Mouse (Mus musculus) hindbrain, embryonic 10.5 days (tissue): Measurements from ENCODE around the gene Stxbp4. TPM values are rescaled to one million over a fixed set of nuclear protein-coding genes. Genes with fewer than 3 reads are reported as not detected.
A peak's percentile ranks its signal among the peaks of the same experiment; 100 is the strongest.

Experiments used
- DNase-seq: peaks from one replicate; pipeline ENCODE4 v3.0.0-alpha.2; 2017; ENCODE audit warnings: low spot score
- H3K27ac ChIP-seq: fragments of 300-500 bp; sonication (generic); 2 replicates; pipeline ENCODE4 v1.5.1; 2016; ENCODE audit warnings: mild to moderate bottlenecking, moderate library complexity
- H3K27me3 ChIP-seq: fragments of 300-500 bp; sonication (generic); 2 replicates; pipeline ENCODE4 v1.6.1; 2016; ENCODE audit warnings: mild to moderate bottlenecking; ENCODE audit not compliant: poor library complexity, insufficient read depth, severe bottlenecking
- H3K36me3 ChIP-seq: fragments of 300-500 bp; sonication (generic); 2 replicates; pipeline ENCODE4 v1.6.1; 2016; ENCODE audit warnings: mild to moderate bottlenecking, moderate library complexity
- H3K4me1 ChIP-seq: fragments of 300-500 bp; sonication (generic); replicated peaks from 2 replicates; pipeline ENCODE4 v1.6.1; 2016; ENCODE audit warnings: mild to moderate bottlenecking
- H3K4me3 ChIP-seq: fragments of 300-500 bp; sonication (generic); 2 replicates; pipeline ENCODE4 v1.5.1; 2016; ENCODE audit warnings: mild to moderate bottlenecking, moderate library complexity
- H3K9me3 ChIP-seq: fragments of 300-500 bp; sonication (generic); 2 replicates; pipeline ENCODE4 v1.6.1; 2016; ENCODE audit warnings: mild to moderate bottlenecking, moderate library complexity
- WGBS: fragments of 180-500 bp; shearing (Covaris S2); methylation state at CpG from one replicate; pipeline ENCODE4 v1.1.7; 2016; 5-methylcytosine and 5-hydroxymethylcytosine counted together
- polyA plus RNA-seq: library from polyadenylated mRNA; unstranded; fragments of >200 nt; fragmentation: Nextera tagmentation; extraction: Ambion mirVana; gene quantifications from 2 replicates; pipeline ENCODE4 v1.2.1, GENCODE M21; 2016

Stxbp4 gene
- 33.8 and 36.1 TPM in 2 replicates for polyA plus RNA-seq

DNA sequence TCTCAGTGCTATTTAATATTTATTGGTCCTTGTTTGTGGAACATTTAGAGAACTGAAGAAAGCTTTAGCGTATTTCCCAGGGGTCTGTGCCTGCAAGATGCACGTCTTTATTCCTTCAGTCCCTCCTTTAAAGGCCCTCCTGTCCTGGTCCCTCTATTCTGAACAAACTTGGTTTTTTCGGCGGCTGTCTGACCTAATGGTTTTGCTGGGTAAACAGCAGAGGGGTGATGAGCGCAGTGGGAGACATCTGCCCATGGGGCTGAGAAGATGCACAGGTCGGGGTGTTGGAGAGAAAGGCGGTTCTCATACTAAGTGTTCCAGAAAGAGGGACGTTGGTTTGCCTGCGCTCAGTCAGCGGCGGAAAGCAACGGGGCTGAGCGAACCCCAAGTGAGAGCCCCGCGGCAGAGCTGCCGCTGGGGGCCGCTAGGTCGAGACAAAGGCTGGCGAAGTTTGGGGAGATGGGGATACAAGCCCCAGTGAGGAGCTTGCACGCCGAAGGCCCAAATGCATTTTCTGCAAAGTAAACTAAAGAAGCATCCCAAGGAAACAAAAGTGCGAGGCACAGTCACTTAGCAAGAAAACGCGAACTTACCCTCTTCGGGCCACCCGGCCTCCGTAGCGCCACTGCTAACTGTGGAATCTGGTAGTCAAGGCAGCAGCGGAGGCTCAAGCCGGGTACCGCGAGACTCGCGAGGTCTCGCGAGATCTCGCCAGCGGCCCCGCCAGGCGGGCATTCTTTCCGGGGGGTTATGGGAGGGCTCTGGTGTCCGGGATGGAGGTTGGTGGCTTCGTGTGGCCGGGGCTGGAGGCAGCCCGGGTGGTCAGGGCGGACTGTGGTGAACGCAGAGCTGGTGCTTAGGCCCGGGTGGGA is at the start of gene Stxbp4, which contains the start of gene Cox11:
TSS of gene Stxbp4 (minus strand) at position 645 of the 872 bp plus-strand sequence.
TSS of gene Cox11 (plus strand) at position 734 of the 872 bp plus-strand sequence.
- H3K9me3 ChIP-seq = no peaks in the 10 kb centered on the region
- H3K4me3 ChIP-seq = peak within 1 kb of the TSS; percentile 99
- no peaks in the 10 kb centered on the region for H3K27me3 ChIP-seq
- peaks cover 24% of the 10 kb centered on the region for H3K36me3 ChIP-seq
- peak within 1 kb of the TSS; percentile 98 for H3K27ac ChIP-seq
- peaks cover 26% of the 10 kb centered on the region for H3K4me1 ChIP-seq
- DNase-seq = peak; percentile 96
- under 1% methylated on average over 48 of the region's 48 CpGs for WGBS

DNA sequence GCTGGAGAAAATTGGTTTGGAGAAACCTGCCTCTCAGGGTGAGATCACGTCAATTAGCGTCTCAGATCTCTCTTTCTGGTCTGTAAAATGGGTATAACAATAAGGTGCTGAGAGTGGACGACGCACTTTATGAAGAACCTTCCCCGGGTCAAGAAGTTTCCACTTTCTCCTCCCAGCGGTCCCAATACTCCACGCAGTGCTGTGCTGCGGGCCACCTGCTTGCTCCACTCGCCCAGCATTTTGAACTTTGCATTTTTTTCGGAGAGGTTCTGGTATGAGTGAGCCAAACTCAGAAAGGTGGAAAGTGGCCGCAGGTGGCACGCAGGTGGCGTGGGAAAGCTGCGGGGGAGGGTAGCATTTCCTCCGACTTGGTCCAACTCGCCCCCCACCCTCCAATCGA is 49.2 kb upstream of the Stxbp4 start:
- no peaks in the 10 kb centered on the region for H3K9me3 ChIP-seq
- peak overlapping the region; percentile 86 for H3K27ac ChIP-seq
- peaks cover 22% of the 10 kb centered on the region; the same call in 1 of the 2 replicates for H3K27me3 ChIP-seq
- H3K4me1 ChIP-seq = peaks cover 33% of the 10 kb centered on the region; the same call in 1 of the 2 replicates
- H3K4me3 ChIP-seq = peak overlapping the region; percentile 74
- no peak for DNase-seq
- peaks cover 12% of the 10 kb centered on the region; the same call in 1 of the 2 replicates for H3K36me3 ChIP-seq
- WGBS = 1% methylated on average over 17 of the region's 17 CpGs

DNA sequence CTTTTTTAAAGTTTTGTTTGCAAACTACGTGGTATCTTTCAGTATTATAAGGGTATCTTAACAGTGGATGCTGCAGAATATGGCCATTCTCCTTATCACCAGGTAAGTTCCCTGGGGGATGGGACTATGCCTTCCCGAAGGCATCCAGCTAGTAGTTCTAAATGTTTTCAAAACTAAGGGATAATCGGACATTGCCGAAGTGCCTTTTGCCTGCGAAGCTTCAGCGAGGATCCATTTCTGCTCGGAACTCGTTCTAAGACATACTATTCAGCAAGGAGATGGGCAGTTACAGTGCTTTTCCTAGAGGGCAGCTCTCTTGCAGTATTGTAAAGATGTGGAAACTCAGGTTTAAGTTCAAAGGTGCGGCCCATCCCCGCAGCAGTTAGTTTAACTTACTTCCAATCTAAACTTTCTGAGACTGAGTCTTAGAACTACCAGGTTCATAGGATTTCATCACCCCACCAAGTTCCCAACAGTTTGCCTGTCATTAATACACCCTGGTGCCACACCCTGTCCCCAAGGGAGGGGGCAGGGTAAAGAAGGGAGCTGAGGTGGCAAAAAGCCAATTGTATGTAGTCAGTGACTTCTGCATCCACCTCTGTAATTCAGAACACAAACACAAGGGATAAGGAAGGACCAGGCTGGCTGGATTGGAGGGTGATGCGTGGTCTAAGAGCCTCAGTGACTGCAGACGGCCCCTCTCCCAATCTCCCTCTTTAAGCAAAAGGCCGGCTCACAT is 48.6 kb upstream of the Stxbp4 start:
- H3K4me1 ChIP-seq = peaks cover 33% of the 10 kb centered on the region; the same call in 1 of the 2 replicates
- H3K9me3 ChIP-seq = no peaks in the 10 kb centered on the region
- H3K36me3 ChIP-seq = peaks cover 12% of the 10 kb centered on the region; the same call in 1 of the 2 replicates
- H3K27me3 ChIP-seq = peaks cover 22% of the 10 kb centered on the region; the same call in 1 of the 2 replicates
- H3K4me3 ChIP-seq = peak overlapping the region; percentile 74
- WGBS = 72% methylated on average over 13 of the region's 13 CpGs
- peak overlapping the region; percentile 86 for H3K27ac ChIP-seq
- no peak for DNase-seq

DNA sequence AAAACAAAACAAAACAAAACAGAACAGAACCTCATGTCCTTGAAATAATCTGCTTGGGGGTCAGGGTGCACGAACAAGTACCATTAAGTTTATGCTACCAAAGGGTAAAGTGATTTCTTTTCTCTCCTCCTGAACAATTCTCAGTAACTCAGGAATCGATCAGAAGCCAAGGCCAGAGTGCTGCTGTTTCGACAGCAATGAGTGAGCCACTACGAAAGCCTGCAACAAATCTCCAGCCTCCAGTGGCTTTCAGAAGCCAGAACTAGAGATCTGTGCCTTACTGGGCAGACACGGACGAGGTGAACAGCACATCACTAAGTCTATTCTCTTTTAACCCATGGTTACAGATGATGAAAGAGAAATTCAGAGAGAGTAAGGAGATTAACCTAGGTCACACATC is 47.3 kb upstream of the Stxbp4 start:
- no peaks in the 10 kb centered on the region for H3K9me3 ChIP-seq
- H3K36me3 ChIP-seq = peaks cover 24% of the 10 kb centered on the region
- DNase-seq = no peak
- peaks cover 22% of the 10 kb centered on the region; the same call in 1 of the 2 replicates for H3K27me3 ChIP-seq
- no peak overlapping the region for H3K27ac ChIP-seq
- H3K4me1 ChIP-seq = peaks cover 21% of the 10 kb centered on the region; the same call in 1 of the 2 replicates
- no peak overlapping the region for H3K4me3 ChIP-seq
- 85% methylated on average over 6 of the region's 6 CpGs for WGBS

DNA sequence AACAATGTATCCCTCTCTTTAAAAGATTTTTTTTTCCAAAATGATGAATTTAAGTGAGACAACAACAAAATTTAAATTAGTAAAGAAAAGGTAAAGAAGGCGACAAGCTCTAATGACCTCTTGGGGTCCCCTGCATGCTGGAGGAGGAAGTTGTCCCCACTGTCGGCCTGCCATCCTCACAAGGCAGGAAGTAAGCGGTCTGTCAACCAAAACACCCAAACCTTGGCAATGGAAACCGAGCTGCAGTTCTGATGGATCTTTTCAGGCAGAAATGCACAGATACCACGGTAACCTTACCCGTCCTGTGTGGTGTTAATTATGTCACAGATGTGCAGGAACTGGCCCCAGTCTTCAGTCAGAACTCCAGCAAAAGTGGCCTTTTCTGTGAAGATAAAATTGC is 46.9 kb upstream of the Stxbp4 start:
- no peak overlapping the region for H3K27ac ChIP-seq
- H3K9me3 ChIP-seq = no peaks in the 10 kb centered on the region
- no peak overlapping the region for H3K4me3 ChIP-seq
- WGBS = 73% methylated on average over 6 of the region's 6 CpGs
- H3K27me3 ChIP-seq = peaks cover 22% of the 10 kb centered on the region; the same call in 1 of the 2 replicates
- no peak for DNase-seq
- H3K4me1 ChIP-seq = peaks cover 17% of the 10 kb centered on the region; the same call in 1 of the 2 replicates
- peaks cover 26% of the 10 kb centered on the region for H3K36me3 ChIP-seq

DNA sequence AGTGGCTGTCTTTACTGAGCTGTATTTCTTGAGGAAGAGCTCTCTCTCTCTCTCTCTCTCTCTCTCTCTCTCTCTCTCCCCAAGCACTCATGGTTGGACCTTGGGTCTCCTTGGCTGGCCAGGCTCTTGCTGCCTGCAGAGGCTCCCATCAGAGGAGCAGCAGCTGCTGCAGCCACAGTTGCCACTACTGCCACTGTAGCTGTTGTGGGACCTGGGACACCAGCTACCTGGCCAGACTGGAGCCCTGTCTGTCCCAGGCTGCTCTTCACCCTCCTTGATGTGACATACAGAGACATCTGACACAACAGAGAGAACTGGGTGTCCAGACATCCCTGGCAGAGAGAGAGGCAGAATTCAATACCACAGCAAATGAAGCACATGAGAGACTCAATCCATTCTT is 43.3 kb upstream of the Stxbp4 start:
- Histone ChIP-seq H3K4me1 (0 out of 2 replicates have a peak, but pooled peaks cover 5% of the 10 kb centered on the region), H3K9me3 (no peaks in the 10 kb centered on the region), H3K36me3 (peaks cover 28% of the 10 kb centered on the region), H3K27me3 (no peaks in the 10 kb centered on the region), H3K27ac (no peak overlapping the region), H3K4me3 (no peak overlapping the region)
- no peak for DNase-seq

DNA sequence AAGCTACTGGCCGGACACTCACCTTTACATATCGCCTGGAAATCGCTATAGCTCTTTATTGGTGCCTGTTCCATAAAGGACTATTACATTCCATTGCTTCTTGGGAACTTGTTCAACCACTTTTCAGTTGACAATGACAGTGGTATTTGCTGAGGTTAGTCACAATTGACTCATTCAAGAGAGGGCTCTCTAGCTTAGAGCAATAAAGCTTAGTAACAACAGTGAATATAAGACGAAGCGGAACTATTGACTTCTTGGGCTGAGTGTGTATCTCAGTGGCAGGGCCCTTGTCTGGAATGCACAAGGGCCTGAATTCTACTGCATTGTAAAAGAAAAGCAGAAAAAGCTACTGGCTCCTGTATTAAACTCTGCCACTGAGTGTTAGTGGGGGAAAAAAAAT is 40.7 kb upstream of the Stxbp4 start:
- Histone ChIP-seq H3K4me3 (no peak overlapping the region), H3K27me3 (no peaks in the 10 kb centered on the region), H3K27ac (no peak overlapping the region), H3K4me1 (0 out of 2 replicates have a peak, but pooled peaks cover 5% of the 10 kb centered on the region), H3K36me3 (peaks cover 26% of the 10 kb centered on the region), H3K9me3 (no peaks in the 10 kb centered on the region)
- 92% methylated on average over 5 of the region's 5 CpGs for WGBS
- DNase-seq = no peak

DNA sequence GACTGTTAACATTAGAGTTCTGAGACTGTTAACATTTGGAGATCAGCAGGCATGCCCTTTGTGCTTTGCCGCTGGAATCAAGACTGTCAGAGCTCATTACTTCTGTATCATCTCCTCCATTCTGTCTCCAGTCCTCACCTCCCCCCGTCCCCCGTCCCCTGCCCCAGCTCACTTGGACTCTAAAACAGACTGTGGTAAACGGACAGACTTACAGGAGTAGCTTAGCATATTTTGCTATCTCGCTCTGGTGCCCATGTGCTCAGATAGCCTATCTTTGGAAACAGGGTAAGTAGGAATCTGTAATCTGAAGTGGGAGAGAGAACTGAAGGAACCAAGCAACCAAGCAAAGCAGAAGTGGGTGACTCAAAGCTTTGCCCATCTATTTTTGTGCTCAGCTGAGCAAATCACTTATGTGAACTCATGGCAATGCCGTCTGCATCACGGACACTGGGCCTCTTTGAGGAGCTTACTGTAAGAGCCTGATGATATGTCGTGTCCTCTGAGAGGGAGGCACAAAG is 39.9 kb upstream of the Stxbp4 start:
- no peak for DNase-seq
- WGBS = 78% methylated on average over 8 of the region's 8 CpGs
- no peaks in the 10 kb centered on the region for H3K9me3 ChIP-seq
- no peaks in the 10 kb centered on the region for H3K27me3 ChIP-seq
- no peak overlapping the region for H3K27ac ChIP-seq
- no peak overlapping the region for H3K4me3 ChIP-seq
- 0 out of 2 replicates have a peak, but pooled peaks cover 5% of the 10 kb centered on the region for H3K4me1 ChIP-seq
- peaks cover 21% of the 10 kb centered on the region for H3K36me3 ChIP-seq

DNA sequence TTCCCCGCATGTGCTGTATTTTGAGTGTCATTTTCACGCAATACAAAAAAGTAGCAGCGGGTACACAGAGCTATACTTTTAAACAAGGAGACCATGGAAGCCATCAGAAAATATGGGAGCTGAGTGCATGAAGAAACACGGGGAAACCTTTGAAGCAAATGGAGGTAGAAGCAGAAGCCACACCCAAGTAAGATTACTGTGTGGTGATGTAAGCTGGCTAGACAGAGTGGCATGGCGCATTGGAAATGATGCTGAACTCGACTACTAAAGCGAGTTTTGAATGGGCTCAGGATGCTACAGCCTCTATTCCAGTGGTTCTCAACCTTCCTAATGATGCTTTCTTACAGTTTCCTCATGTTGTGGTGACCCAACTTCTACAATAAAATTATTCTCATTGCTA is 39.1 kb upstream of the Stxbp4 start:
- Histone ChIP-seq H3K4me3 (no peak overlapping the region), H3K36me3 (peaks cover 21% of the 10 kb centered on the region), H3K9me3 (no peaks in the 10 kb centered on the region), H3K4me1 (0 out of 2 replicates have a peak, but pooled peaks cover 5% of the 10 kb centered on the region), H3K27ac (no peak overlapping the region), H3K27me3 (no peaks in the 10 kb centered on the region)
- no peak for DNase-seq
- 92% methylated on average over 7 of the region's 7 CpGs for WGBS

DNA sequence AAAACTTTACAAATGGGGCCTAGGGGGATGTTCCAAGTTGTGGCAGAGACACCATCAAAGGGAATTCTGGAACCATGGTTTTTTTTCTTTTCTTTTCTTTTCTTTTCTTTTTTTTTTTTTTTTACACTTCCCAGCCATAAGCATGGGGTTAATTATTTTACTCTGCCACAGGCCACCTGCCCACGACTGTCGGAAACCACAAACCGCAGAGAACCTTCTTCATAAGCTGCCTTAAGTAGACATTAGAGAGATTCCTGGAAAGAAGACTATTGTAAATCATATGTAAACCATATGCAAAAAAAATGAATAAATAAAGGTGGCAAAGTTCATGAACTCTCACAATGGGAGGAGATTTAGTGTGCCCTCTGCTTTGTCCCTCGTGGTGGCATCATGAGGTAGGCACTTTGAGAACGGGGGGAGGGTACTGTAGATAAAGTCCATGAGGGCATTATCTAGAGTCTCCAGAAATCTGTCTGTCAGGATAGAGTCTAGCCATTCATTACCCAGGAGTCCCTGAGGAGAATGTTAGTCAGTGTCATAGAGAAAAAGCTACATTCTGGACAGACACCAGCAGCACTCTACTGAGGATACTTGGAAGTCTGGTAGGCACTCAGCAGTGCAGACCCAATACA is 37.7 kb upstream of the Stxbp4 start:
- Histone ChIP-seq H3K36me3 (peaks cover 14% of the 10 kb centered on the region), H3K9me3 (no peaks in the 10 kb centered on the region), H3K4me3 (no peak overlapping the region), H3K27ac (no peak overlapping the region), H3K27me3 (no peaks in the 10 kb centered on the region), H3K4me1 (0 out of 2 replicates have a peak, but pooled peaks cover 5% of the 10 kb centered on the region)
- DNase-seq = no peak
- WGBS = 88% methylated on average over 5 of the region's 5 CpGs

DNA sequence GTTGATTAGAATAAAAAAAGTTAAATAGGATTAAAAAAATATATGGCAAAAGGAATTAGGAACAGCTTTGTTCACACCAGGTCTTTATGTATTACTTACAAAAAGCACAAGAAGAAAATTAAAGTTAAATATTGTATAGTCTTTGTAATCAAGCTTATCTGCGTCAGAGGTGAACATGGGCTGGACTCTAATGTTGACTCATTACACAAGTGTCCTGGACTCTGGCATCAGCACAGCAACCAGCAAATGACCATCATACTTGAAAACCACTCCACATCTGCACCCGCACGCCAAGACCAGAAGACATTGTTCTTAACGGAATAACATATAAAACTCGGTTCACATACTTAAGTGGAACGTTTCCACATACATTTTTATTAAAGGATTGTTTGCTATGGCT is 29.4 kb upstream of the Stxbp4 start:
- Histone ChIP-seq H3K9me3 (no peaks in the 10 kb centered on the region), H3K36me3 (peaks cover 17% of the 10 kb centered on the region), H3K4me3 (no peak overlapping the region), H3K27ac (no peak overlapping the region), H3K27me3 (no peaks in the 10 kb centered on the region), H3K4me1 (peaks cover 32% of the 10 kb centered on the region)
- WGBS = 96% methylated on average over 6 of the region's 6 CpGs
- no peak for DNase-seq

DNA sequence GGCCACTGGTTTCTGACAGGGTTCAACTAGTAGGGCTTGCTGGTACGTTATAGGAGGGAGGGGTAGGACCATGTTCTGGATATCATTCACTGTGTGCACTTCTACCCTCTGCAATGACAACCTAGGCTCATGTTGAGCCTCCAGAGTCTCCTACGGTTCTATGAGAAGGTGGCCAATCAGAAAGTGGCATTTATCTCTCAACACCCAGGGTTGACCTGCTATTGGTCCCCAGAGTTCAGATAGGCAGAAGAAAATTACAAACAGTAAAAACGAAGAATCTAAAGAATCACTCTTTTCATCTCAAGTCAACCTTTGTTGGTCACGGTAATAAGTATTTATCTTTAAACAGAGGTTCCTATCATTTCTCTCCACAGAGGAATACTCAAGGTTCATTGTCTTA is 29.0 kb upstream of the Stxbp4 start:
- Histone ChIP-seq H3K9me3 (no peaks in the 10 kb centered on the region), H3K4me3 (no peak overlapping the region), H3K36me3 (peaks cover 14% of the 10 kb centered on the region; the same call in 1 of the 2 replicates), H3K27ac (no peak overlapping the region), H3K4me1 (peaks cover 32% of the 10 kb centered on the region), H3K27me3 (no peaks in the 10 kb centered on the region)
- DNase-seq = no peak
- WGBS = 88% methylated on average over 4 of the region's 4 CpGs
